Mouse (Mus musculus) T-helper 1 cell (primary cell): ENCODE data around the gene Glis2.

Experiments used
- in situ Hi-C: fragments of 300-600 bp; cut with MboI, MseI; formaldehyde crosslinking; loops from one replicate; pipeline ENCODE4 v1.15.1; 2025; ENCODE audit warnings: high pct_unique_total_duplicates

Gene Glis2

GRCm38 (mm10) chr16:4656571-4657081 lies 62.1 kb downstream of the Glis2 start:
- in situ Hi-C loops = no loop called here

GRCm38 (mm10) chr16:4658781-4659245 lies 64.3 kb downstream of the Glis2 start:
- in situ Hi-C loops = no loop called here

DNA sequence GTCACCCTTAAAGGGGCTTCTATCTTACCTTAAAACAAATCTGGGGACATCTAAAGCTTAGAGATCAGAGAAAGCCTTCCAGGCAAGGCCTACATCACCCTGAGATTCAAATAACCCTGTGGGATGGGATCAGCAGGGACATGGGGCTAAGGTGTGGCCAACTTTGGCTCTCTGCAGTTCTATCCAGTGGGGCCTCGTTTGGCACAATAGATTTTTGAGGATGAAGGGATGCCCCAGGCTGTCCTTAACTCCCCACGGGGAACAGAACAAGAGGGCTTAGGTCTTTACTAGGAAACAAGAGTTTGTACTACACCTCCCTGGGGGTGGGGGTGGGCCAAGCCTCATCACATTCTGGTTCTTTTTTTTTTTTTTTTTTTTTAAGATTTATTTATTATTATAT lies 64.8 kb downstream of the Glis2 start:
- in situ Hi-C loops = no loop called here

DNA sequence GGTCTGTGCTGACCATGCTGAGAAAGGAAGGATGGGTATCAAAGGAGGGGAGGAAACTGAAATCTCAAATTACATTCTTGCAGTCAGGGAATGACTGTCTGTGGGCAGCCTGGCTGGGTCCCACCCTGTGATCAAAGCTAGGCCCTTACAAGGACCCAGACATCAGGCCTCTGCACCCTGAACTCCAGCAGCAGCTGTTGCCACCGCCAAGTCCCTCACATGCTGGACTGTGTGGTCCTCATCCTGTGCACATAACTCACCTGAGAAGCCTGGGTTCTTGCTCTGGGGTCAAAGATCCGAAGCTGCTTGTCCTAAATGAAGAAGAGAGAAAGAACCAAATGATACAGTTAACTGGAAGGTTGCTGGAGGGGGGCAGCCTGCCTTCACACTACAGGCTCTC lies 67.1 kb downstream of the Glis2 start:
- in situ Hi-C loops = no loop called here

DNA sequence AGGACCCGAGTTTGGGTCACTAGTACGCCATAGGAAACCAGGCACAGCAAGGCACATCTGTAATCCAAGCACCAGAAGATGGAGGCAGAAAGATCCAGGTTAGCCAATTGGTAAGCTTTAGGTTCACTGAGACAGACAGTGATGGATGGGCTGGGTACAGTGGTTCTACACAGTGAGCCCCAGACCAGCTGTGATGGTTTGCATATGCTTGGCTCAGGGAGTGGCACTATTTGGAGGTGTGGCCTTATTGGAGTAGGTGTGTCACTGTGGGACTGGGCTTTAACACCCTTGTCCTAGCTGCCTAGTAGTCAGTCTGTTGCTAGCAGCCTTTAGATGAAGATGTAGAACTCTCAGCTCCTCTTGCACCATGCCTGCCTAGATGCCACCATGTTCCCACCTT lies 69.3 kb downstream of the Glis2 start:
- in situ Hi-C loops = no loop called here

- in situ Hi-C loops = no loop called here
Measured at GRCm38 (mm10) chr16:4665726-4666125, 71.2 kb downstream of the Glis2 start.

DNA sequence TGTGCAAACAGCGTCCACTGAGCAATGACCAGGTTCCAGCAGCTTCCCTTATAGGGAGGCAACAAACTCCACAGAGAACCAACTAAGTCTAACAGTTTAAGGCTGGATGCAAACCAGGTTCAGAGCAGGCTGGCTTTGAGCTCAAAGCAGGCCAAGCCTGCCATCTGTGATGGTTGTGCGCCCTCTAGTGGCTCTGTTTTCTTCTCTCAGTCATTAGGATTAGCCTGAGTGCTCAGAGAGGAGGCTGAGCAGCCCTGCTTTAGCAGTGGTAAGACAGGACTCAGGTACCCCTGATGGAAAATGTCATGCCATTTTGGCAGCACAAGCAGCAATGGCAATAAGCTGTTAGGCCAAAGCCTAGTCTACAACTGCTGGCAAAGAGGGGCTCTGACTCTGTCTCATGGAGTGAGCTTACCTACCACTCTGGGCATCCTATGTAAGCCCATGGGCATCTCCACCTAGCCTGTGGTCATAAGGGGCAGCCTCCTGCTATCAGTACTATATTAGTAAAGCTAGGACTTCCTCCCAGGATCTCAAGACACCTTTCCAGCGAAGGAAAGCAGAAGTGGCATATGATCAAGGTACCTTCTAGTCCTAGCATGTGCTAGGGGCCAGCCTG lies 72.8 kb downstream of the Glis2 start:
- in situ Hi-C loops = no loop called here

GRCm38 (mm10) chr16:4670317-4670716 lies 75.8 kb downstream of the Glis2 start:
- in situ Hi-C loops = no loop called here

- in situ Hi-C loops = no loop called here
Measured at GRCm38 (mm10) chr16:4674091-4674490, 79.6 kb downstream of the Glis2 start.
